Mouse (Mus musculus) spleen, adult 2 months (tissue): ENCODE data around the gene Ppp1ca. TPM values are rescaled to one million over a fixed set of nuclear protein-coding genes. Genes with fewer than 3 reads are reported as not detected.
A peak's percentile ranks its signal among the peaks of the same experiment; 100 is the strongest.

ENCODE experiments used
- DNase-seq, 2 experiments: peaks; one replicate each; pipeline versions ENCODE4 v3.0.0 to v3.0.0-alpha.2; 2012 to 2021; ENCODE audit warnings: low spot score in 2 of 2, low read depth in 1 of 2
- H3K27ac ChIP-seq: fragments of 200-500 bp; 2 replicates; pipeline ENCODE4 v1.5.1; 2012; ENCODE audit warnings: low read length, inconsistent platforms; ENCODE audit not compliant: insufficient read depth
- H3K27me3 ChIP-seq: fragments of 200-500 bp; 2 replicates; pipeline ENCODE4 v1.6.1; 2012; ENCODE audit warnings: mild to moderate bottlenecking, moderate library complexity, low read length, inconsistent platforms; ENCODE audit not compliant: control insufficient read depth, insufficient read depth
- H3K36me3 ChIP-seq: fragments of 200-500 bp; 2 replicates; pipeline ENCODE4 v1.6.1; 2012; ENCODE audit warnings: mild to moderate bottlenecking, low read length, inconsistent platforms; ENCODE audit not compliant: control insufficient read depth, insufficient read depth
- H3K4me1 ChIP-seq: fragments of 200-500 bp; 2 replicates; pipeline ENCODE4 v1.6.1; 2011; ENCODE audit warnings: inconsistent platforms; ENCODE audit not compliant: control insufficient read depth, insufficient read depth, insufficient read length
- H3K4me3 ChIP-seq: fragments of 200-500 bp; 2 replicates; pipeline ENCODE4 v1.5.1; 2011; ENCODE audit warnings: mild to moderate bottlenecking, inconsistent platforms; ENCODE audit not compliant: insufficient read depth, insufficient read length; ENCODE audit errors: extremely low read depth
- CTCF ChIP-seq: fragments of 200-500 bp; IDR thresholded peaks from 2 replicates; pipeline ENCODE4 v1.5.1; 2011; ENCODE audit warnings: mild to moderate bottlenecking, inconsistent platforms; ENCODE audit not compliant: insufficient read depth, insufficient read length, insufficient replicate concordance; ENCODE audit errors: extremely low read depth
- POLR2A ChIP-seq: fragments of 200-500 bp; IDR thresholded peaks from 2 replicates; pipeline ENCODE4 v1.6.1; 2011; ENCODE audit warnings: low read depth, low read length, inconsistent platforms
- WGBS: fragments of 180-500 bp; shearing (Covaris S2); methylation state at CpG from one replicate; pipeline ENCODE4 v1.1.7; 2018; 5-methylcytosine and 5-hydroxymethylcytosine counted together
- polyA plus RNA-seq: library from polyadenylated mRNA; depleted of rRNA; stranded (reverse); fragments of >200 nt; gene quantifications from 2 replicates; pipeline ENCODE4 v1.2.3, GENCODE M21; 2012

The Ppp1ca gene
- polyA plus RNA-seq, 1 experiment = 481 TPM

GRCm38 (mm10) chr19:4163543-4163887, 28.4 kb upstream of the Ppp1ca start:
- 29% methylated on average over 4 of the region's 4 CpGs for WGBS
- Histone ChIP-seq H3K4me1 (peaks cover 4% of the 10 kb centered on the region; the same call in 1 of the 2 replicates), H3K36me3 (peaks cover 7% of the 10 kb centered on the region), H3K4me3 (peak overlapping the region; percentile 74), H3K27ac (peak overlapping the region; percentile 34; the same call in 1 of the 2 replicates), H3K27me3 (no peaks in the 10 kb centered on the region)
- no peak for DNase-seq
- TF ChIP-seq POLR2A = no peak
- TF ChIP-seq CTCF = no peak

- TF ChIP-seq CTCF = no peak
- TF ChIP-seq POLR2A = no peak
- H3K27ac ChIP-seq = no peak overlapping the region
Measured at GRCm38 (mm10) chr19:4164100-4164499, 27.8 kb upstream of the Ppp1ca start.

GRCm38 (mm10) chr19:4164721-4165120, 27.1 kb upstream of the Ppp1ca start:
- 67% methylated on average over 2 of the region's 2 CpGs for WGBS
- no peak for TF ChIP-seq POLR2A
- peaks cover 5% of the 10 kb centered on the region for H3K4me1 ChIP-seq
- peaks cover 4% of the 10 kb centered on the region for H3K36me3 ChIP-seq
- no peaks in the 10 kb centered on the region for H3K27me3 ChIP-seq
- DNase-seq = no peak
- 0 out of 2 replicates have a peak overlapping the region, but pooled peaks have one; percentile 8 for H3K27ac ChIP-seq
- H3K4me3 ChIP-seq = no peak overlapping the region

More at GRCm38 (mm10) chr19:4164100-4164499, 27.8 kb upstream of the Ppp1ca start:
- Histone ChIP-seq H3K4me3 (no peak overlapping the region), H3K36me3 (peaks cover 4% of the 10 kb centered on the region), H3K4me1 (peaks cover 4% of the 10 kb centered on the region; the same call in 1 of the 2 replicates), H3K27me3 (no peaks in the 10 kb centered on the region)
- no peak for DNase-seq
- 90% methylated on average over 3 of the region's 3 CpGs for WGBS

- H3K36me3 ChIP-seq = no peaks in the 10 kb centered on the region
- no peaks in the 10 kb centered on the region for H3K27me3 ChIP-seq
- no peak overlapping the region for H3K4me3 ChIP-seq
- H3K27ac ChIP-seq = no peak overlapping the region
- no peak for TF ChIP-seq POLR2A
- TF ChIP-seq CTCF = no peak
- peaks cover 27% of the 10 kb centered on the region for H3K4me1 ChIP-seq
- WGBS = 87% methylated on average over 9 of the region's 9 CpGs
- DNase-seq = no peak
Measured at GRCm38 (mm10) chr19:4166678-4167476, 25.0 kb upstream of the Ppp1ca start.

GRCm38 (mm10) chr19:4169378-4169784, 22.5 kb upstream of the Ppp1ca start:
- no peaks in the 10 kb centered on the region for H3K36me3 ChIP-seq
- H3K4me3 ChIP-seq = peak overlapping the region; percentile 57
- TF ChIP-seq POLR2A = peak; percentile 93
- peak; percentile 81 for TF ChIP-seq CTCF
- 1% methylated on average over 43 of the region's 43 CpGs for WGBS
- no peaks in the 10 kb centered on the region for H3K27me3 ChIP-seq
- peak overlapping the region; percentile 91 for H3K27ac ChIP-seq
- peak; percentile 95 to 99 for DNase-seq
- H3K4me1 ChIP-seq = peaks cover 27% of the 10 kb centered on the region

GRCm38 (mm10) chr19:4169810-4170209, 22.1 kb upstream of the Ppp1ca start:
- H3K4me1 ChIP-seq = peaks cover 27% of the 10 kb centered on the region
- WGBS = 7% methylated on average over 27 of the region's 27 CpGs

More at GRCm38 (mm10) chr19:4169810-4170209, 22.1 kb upstream of the Ppp1ca start:
- no peaks in the 10 kb centered on the region for H3K27me3 ChIP-seq
- H3K36me3 ChIP-seq = no peaks in the 10 kb centered on the region
- no peak for DNase-seq
- TF ChIP-seq CTCF = no peak
- TF ChIP-seq POLR2A = no peak
- H3K4me3 ChIP-seq = peak overlapping the region; percentile 57
- peak overlapping the region; percentile 91 for H3K27ac ChIP-seq
